Mouse (Mus musculus) layer of hippocampus, adult 8-10 months (tissue): ENCODE measurements around the gene Trim72. TPM values are rescaled to one million over a fixed set of nuclear protein-coding genes. Genes with fewer than 3 reads are reported as not detected.

Experiments used
- DNase-seq, 2 experiments: peaks; one replicate each; pipeline ENCODE4 v3.0.0; 2022; ENCODE audit warnings: low spot score in 2 of 2
- total RNA-seq, 4 experiments: library from RNA; stranded (reverse); gene quantifications; 2 replicates each; pipeline ENCODE4 v1.2.4; 2022

Gene Trim72
- 1 to 10 TPM in 2 of 4 experiments, under 1 TPM in 2; 0.47 to 1.1 (median 0.95) TPM for total RNA-seq

GRCm38 (mm10) chr7:128003688-128004087, at the start of gene Trim72:
Gene Trim72, plus strand, starts transcription at chr7:128003949.
- DNase-seq = no peak

- no peak for DNase-seq
Measured at GRCm38 (mm10) chr7:127959364-127959763, 44.4 kb upstream of the Trim72 start.

GRCm38 (mm10) chr7:127966371-127966918, 37.3 kb upstream of the Trim72 start:
- DNase-seq = no peak

- peak; percentile 90 to 95 for DNase-seq
Measured at GRCm38 (mm10) chr7:127967004-127967921, 36.5 kb upstream of the Trim72 start, which contains the start of gene Fus. Gene Fus, plus strand, starts transcription at chr7:127967457.

GRCm38 (mm10) chr7:127967922-127968828, 35.6 kb upstream of the Trim72 start:
- peak; percentile 62 to 75 for DNase-seq

- no peak for DNase-seq
Measured at GRCm38 (mm10) chr7:127974413-127974930, 29.3 kb upstream of the Trim72 start.

GRCm38 (mm10) chr7:127978856-127979255, 24.9 kb upstream of the Trim72 start:
- DNase-seq = no peak

GRCm38 (mm10) chr7:127980606-127981005, 23.1 kb upstream of the Trim72 start:
- no peak for DNase-seq

GRCm38 (mm10) chr7:127988904-127989303, 14.8 kb upstream of the Trim72 start:
- no peak for DNase-seq

- DNase-seq = peak; percentile 42 to 73
Measured at GRCm38 (mm10) chr7:127991643-127992487, 11.9 kb upstream of the Trim72 start.

GRCm38 (mm10) chr7:127992488-127993340, 11.0 kb upstream of the Trim72 start:
- DNase-seq = no peak

- no peak for DNase-seq
Measured at GRCm38 (mm10) chr7:127993341-127993977, 10.3 kb upstream of the Trim72 start, which contains the start of gene Pycard. Gene Pycard, minus strand, starts transcription at chr7:127993867.

GRCm38 (mm10) chr7:127999436-127999835, 4.3 kb upstream of the Trim72 start:
- DNase-seq = no peak

GRCm38 (mm10) chr7:128000068-128000950, 3.4 kb upstream of the Trim72 start:
- no peak for DNase-seq

- no peak for DNase-seq
Measured at GRCm38 (mm10) chr7:128003098-128003497, 651 bp upstream of the Trim72 start.

- no peak for DNase-seq
Measured at GRCm38 (mm10) chr7:128004150-128004486, 369 bp downstream of the Trim72 start.

GRCm38 (mm10) chr7:128004487-128005362, 976 bp downstream of the Trim72 start:
- DNase-seq = no peak
